Mouse (Mus musculus) thymus, postnatal 14 days (tissue): Measurements from ENCODE around the gene Pik3cg.
"Not testable (repeated sequence)": the region's sequence is repeated elsewhere in the genome, so short reads cannot be mapped to it uniquely, and the experiment has no call there.

Experiments
- DNase-seq: peaks from one replicate; pipeline ENCODE4 v3.0.0; 2021

The Pik3cg gene

DNA sequence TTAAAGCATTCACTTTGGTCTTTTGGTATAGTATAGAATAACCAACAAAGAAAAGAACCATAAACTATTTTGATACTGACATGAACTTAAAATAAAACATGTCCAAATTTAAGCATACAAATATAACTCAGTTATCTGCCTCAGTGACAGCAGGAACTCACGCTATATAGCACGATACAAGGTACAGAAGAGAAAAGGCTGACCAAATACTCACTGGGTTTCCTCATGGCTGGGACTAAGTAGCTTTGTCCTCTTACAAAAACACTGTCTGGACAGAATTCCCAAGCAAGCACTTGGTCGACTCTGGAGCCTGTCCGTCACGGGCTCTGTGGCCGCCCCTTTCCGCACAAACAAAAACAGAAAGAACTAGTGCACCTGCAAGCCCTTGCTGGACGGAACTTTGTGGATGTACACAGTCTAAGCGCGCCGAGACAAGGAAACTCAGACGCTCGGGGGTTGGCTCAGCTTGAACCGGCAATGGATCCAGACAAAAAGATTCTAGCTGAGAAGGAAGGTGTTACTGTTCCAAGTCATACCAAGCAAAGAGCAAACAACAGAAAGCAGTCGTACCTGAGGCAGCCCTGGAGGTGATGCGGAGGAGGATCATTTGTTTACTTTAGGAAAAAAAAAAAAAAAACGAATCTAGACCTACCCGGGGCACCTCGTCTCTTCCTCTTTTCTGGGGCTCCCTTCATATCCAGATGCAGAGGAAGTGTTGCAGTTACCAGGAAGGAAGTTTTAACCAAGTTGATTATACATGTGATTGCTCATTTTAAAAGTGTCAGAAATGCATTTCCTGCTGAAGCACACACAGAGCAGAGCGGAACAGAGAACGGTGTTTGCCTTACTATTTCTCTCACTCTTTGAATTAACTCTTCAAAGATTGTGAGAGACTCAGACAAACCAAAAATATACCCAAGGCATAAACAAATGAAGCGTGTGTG lies at the start of gene Pik3cg:
Gene Pik3cg, minus strand, starts transcription at position 712 of the 944 bp plus-strand sequence.
- peak; percentile 58 for DNase-seq

GRCm38 (mm10) chr12:32248483-32248882 lies 40.0 kb upstream of the Pik3cg start:
- no peak for DNase-seq

GRCm38 (mm10) chr12:32245566-32246233 lies 37.2 kb upstream of the Pik3cg start:
- DNase-seq = peak; percentile 62

DNA sequence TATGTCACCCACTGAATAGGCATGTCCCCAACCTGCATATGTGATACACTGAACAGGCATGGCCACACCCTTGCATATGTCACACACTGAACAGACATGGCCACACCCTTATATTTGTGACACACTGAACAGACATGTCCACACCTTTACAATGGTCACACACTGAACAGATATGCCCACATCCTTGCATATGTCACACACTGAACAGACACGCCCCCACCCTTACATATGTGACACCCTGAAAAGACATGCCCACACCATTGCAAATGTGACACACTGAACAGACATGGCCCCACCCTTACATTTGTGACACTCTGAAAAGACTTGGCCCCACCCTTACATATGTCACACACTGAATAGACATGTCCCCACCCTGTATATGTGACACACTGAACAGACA lies 35.1 kb upstream of the Pik3cg start:
- DNase-seq = no peak

GRCm38 (mm10) chr12:32239134-32239533 lies 30.7 kb upstream of the Pik3cg start:
- not testable (repeated sequence) for DNase-seq

GRCm38 (mm10) chr12:32238433-32238832 lies 30.0 kb upstream of the Pik3cg start:
- no peak for DNase-seq

DNA sequence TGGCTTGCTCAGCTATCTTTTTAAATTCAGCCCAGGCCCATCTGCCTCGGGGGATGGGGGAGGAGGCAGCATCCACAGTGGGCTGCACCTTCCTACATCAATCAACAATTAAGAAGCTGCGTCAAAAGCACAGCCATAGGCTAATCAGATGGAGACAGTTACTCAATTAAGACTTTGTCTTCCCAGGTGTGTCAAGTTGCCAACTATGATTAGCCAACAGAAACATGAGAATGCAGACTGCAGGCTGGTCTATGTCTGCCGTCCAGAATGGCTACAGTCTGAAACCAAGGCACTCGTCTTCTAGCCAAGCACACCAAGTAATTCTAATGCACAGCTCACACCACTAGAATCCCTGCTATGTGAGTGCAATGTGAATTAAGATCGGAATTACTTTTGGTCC lies 29.4 kb upstream of the Pik3cg start:
- DNase-seq = no peak

GRCm38 (mm10) chr12:32237139-32237538 lies 28.7 kb upstream of the Pik3cg start:
- no peak for DNase-seq

GRCm38 (mm10) chr12:32236450-32236849 lies 28.0 kb upstream of the Pik3cg start:
- DNase-seq = no peak

DNA sequence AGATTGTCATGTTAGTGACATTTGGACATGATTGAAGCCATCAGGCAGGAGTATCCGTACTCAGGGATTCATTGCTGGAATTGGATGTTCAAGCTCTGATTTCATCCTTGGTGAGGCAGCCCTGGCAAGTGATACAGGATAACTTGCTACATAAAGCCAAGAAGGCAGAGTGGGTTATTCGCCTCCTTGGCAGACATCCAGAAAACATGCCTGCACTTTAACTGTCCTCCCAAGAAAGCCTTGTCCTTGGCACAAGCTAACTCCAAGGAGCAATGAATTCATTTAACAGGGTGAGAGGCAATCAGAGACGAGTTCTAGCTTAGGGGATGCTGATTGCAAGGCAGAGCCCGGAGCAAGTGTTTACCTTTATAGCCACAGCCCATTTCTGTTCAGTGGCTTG lies 25.4 kb upstream of the Pik3cg start:
- no peak for DNase-seq

GRCm38 (mm10) chr12:32231398-32231797 lies 22.9 kb upstream of the Pik3cg start:
- DNase-seq = no peak

DNA sequence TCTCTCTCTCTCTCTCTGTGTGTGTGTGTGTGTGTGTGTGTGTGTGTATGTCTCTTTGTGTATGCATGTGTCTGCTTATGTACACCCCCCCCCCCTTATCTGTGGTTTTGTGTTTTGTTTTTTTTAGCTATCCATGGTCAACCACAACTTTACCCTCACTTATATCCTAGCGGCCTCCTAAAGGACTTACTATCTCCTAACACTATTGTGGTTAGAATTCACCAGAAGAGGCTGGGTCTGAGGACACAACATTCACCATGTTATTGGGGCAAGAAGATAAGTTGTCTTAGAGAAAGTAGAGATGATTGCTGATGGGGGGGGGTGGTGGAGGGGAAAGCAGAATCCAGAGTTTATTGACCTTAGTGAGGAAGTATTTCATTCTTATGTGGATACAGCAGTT lies 15.2 kb upstream of the Pik3cg start:
- DNase-seq = no peak

GRCm38 (mm10) chr12:32222758-32223385 lies 14.4 kb upstream of the Pik3cg start:
- DNase-seq = no peak

GRCm38 (mm10) chr12:32220387-32220786 lies 11.9 kb upstream of the Pik3cg start:
- DNase-seq = no peak

DNA sequence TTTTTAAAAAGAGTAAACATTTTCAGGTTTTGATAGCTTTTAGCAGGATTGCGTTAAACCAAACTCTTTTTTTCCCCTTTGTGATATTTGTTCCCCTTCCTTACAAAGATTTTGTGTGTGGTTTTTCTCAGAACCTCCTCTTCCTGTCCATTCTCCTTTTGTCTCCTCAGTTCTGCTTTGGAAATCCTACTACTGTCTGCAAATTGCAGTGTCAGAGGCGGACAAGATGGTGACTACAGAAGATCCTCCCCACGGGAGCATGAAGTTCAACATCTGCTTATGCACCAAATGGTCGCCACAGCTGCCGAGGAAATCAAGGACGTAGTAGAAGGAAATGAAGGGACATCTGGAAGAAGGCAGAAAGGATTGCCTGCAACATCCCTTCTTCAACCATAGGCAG lies 6.7 kb upstream of the Pik3cg start:
- DNase-seq = no peak

DNA sequence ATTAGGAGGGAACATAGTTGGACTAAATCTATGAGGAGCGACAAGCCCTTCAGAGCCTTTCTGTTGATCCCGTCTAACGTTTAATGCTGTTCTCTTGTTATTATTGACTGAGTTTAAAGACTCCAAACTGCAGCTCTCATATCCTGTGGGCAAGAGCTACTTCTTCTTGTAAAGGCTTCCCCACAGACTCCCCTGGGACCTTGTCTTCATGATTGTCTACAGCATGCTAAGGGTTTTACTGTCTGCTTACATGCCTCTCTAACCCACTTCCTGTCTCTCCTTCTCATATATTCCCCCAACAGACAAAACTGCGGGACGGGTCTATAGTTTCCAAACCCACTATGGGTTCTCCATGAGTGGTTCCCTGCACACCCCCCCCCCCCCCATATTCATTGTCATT lies 4.2 kb upstream of the Pik3cg start:
- peak; percentile 45 for DNase-seq

GRCm38 (mm10) chr12:32212156-32212555 lies 3.7 kb upstream of the Pik3cg start:
- DNase-seq = no peak

DNA sequence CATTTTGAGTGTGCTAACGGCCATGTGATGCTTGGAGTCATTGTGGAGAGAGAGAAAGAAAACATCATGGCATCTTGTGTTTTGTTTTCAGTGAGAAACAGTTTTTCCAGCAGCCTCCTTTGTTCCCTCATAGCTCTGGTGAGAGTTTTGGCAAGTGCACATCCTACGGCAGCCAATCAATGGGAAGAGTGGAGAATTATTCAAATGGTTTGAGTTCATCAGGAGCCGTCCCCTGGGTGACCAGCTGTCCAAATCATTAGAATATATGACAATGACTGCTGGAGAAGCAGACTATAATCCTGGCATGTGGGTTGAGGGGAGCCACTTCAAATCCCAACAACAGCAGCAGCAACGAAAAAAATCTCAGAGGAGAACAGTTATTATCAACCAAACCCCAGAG lies 2.8 kb upstream of the Pik3cg start:
- no peak for DNase-seq

DNA sequence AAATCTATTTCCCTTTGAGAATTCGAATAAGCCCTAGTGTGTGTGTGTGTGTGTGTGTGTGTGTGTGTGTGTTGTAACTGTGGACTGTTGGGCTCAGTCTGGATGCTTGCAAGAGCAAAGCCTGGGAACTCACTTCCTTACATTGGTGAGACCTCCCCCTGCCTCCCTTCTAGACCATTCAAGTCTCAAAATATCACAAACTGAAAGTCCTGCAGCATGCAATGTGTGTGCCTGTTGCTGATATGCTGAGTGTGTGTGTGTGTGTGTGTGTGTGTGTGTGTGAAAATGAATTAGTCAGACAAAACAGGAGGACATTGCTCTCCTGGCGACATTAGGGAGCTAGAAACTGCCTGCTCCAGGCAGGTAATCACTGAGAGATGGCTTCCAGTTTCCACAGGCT lies 492 bp upstream of the Pik3cg start:
- DNase-seq = peak; percentile 33

GRCm38 (mm10) chr12:32207141-32207540 lies 1.3 kb downstream of the Pik3cg start:
- no peak for DNase-seq

GRCm38 (mm10) chr12:32203695-32204094 lies 4.8 kb downstream of the Pik3cg start:
- DNase-seq = no peak

GRCm38 (mm10) chr12:32202583-32202982 lies 5.9 kb downstream of the Pik3cg start:
- no peak for DNase-seq

DNA sequence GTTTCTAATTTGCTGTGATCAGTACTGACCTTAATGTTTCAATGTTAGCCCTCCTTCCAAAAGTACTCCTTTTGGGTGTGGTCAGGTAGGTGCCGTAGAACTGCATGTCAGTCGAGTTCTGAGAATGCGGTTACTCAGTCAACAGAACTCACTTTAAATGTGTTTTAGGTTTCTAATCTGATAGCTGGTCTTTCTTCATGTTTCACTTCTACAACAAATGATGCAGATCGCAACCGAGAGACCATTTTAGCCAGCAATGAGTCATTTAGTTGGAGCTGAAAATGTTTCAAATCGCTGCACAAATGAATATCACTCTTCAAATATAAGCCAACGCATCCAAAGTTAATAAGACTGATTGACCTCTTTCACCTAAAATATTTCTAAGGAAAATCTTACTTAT lies 6.5 kb downstream of the Pik3cg start:
- DNase-seq = no peak
